Mouse (Mus musculus) small intestine, adult 2 months (tissue): ENCODE measurements around the gene Tesk2.

Experiments used
- CTCF ChIP-seq: fragments of 200-500 bp; IDR thresholded peaks from 2 replicates; pipeline ENCODE4 v1.5.1; 2012; ENCODE audit warnings: low read depth, mild to moderate bottlenecking, control low read depth, inconsistent platforms, low read length, moderate library complexity, mixed read lengths; ENCODE audit not compliant: insufficient replicate concordance, insufficient read length; ENCODE audit errors: extremely low read depth
- POLR2A ChIP-seq: fragments of 200-500 bp; IDR thresholded peaks from 2 replicates; pipeline ENCODE4 v1.6.1; 2012; ENCODE audit warnings: low read depth, mild to moderate bottlenecking, control low read depth, inconsistent platforms, low read length, moderate library complexity

DNA sequence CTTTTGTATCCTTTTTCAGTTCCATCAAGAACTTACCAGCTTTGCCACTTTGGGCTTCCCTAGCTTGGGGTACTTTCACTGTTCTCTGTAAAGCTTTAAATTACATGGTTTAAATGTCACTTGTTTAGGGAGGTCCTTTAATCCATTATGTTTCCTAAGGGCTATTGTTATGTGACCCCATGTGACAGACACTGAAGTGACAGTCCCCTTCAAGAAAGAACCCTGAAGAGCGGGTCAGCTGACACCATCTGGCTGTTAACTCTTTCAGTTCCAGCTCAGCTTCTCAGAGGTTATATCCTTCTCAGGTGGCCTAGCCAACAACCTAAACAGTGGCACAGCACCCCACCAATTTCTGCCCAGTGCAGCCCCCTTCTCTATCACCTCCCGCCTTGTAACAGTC is 133.5 kb downstream of the Tesk2 start:
- no peak for TF ChIP-seq CTCF
- no peak for TF ChIP-seq POLR2A
